Mouse (Mus musculus) cerebral cortex, adult 2 months (tissue): ENCODE data around the gene Cyp24a1.

Experiments used
- WGBS: fragments of 180-500 bp; shearing (Covaris S2); methylation state at CpG from one replicate; pipeline ENCODE4 v1.1.7; 2018; 5-methylcytosine and 5-hydroxymethylcytosine counted together

Gene Cyp24a1

DNA sequence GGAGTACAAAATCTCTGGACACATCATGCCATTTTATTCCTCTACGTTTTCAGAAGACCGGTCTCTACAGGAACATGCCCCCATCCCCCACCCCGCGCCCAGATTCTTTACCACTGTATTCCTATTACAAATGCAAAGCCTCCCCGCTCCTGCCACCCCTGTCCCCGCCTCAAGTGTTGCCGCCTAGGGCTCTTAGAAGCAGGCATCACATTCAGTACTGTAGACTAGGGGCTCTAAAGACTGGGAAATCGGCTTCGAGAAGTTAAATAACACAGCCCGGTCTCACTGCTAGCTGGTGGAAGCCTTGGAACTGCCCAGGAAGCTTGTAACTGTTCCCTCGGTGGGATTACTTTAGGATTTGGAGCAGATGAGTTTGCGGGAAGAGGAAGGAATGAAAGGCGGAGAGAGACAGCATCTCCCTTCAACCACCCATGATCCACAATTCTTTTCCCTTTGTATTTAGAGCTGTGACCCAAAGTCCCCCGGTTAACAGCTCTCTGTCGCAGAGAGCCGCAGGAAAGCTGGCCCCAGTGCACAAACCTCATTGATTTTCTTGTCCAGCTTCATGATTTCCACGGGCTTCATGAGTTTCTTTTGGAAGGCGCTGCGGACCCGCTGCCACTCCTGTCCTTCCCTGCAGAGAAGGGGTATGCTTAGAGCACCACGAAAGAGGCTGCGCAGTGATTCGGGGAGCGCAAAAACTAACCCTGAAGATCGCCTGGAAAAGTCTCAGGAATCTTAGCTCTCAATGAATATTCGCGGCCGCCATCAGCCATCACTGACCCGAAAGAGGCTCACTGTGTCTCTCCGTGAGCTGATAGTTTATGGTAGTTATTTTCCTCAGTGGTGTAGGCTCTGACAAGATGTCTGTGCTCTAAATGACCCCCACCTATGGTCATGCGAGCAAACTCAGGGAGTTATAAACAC lies 1.9 kb downstream of the Cyp24a1 start:
- 12% methylated on average over 31 of the region's 31 CpGs for WGBS

DNA sequence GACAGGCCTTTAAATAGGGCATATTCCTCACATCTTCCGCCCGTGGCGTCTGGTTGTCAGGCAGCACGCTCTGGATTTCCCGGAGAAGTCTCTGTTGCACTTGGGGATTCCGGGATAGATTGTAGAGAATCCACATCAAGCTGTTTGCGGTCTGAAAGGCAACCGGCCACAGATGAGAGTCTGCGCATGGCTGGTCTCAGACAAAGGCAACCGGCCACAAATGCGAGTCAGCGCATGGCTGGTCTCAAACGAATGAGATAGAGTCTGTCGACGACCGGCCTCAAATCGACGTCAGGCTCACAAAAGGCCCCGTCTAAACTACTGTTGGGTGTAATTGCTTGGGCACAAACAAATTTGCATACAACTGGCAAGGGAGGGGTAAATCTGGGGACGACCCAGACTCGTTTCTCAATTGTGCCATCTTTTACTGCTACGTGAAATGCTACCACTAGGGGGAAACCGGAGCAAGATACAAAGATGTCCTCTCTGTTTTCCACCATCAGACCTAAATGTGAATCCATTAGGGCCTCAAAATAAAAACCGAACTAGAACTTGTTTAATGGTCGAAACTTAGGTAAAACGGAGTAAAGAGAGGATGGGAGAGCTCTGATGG lies 8.9 kb downstream of the Cyp24a1 start:
- WGBS: 49% methylated on average over 26 of the region's 26 CpGs

DNA sequence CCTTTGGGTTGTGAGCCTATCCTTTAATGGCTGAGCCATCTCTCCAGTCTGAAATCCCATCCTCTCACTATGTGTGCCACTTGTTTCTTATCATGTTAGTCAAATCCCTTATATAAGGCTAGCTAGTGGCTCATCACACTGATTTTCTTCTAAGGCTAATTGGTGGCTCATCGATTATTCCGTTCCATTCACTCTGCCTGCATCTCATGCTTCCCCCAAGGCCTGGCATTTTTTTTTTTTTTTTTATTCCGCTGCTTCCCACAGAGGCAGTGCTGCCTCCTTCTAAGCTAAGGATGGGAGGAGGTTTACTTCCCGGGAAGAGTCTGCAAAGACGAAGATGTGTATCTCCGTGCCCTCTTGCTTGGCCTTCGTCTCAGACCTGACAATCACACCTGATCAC lies 9.7 kb downstream of the Cyp24a1 start:
- WGBS: 73% methylated on average over 7 of the region's 7 CpGs

DNA sequence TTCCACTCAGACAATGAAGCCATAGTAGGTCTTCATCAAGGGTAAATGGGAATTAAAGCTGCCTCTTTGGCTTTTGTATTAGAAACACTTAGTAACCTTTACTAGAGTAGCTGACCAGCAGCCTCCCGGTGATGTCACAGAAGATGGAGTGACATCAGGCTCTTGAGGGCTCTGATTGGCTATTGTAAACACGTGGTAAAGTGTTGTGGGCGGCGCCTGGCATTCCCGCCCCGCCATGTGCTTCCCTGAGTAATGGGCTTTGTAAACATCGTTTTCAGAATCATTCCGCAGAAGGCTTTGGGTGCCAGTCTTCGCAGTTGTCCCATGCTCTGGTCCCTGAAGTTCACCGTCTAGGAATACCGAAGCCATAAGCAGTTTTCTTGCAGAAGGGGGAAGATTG lies 13.0 kb downstream of the Cyp24a1 start:
- 77% methylated on average over 11 of the region's 11 CpGs for WGBS

DNA sequence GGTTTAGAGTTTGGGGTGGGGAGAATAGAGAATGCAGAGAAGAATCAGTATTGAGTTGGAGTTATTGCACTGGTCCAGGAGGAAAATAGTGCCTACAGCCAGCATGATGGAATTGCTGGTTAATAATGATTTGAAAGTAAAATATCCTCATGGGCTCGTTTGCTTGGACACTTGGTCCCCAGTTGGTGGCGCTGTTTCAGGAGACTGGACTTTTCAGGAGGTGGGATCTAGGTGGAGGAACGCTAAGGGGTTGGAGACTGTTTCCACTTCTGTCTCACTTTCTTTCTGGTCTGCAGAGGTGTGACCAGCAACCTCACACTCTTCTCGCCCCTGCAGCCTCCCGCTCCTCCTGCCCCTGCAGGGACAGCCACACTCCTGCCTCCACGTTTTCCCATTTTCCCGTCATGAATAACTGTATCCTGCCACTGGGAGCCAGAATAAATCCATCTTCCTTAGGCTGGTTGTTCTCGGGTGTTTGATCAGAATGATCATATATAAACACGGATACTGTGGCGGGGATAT lies 14.9 kb downstream of the Cyp24a1 start:
- 72% methylated on average over 10 of the region's 10 CpGs for WGBS

DNA sequence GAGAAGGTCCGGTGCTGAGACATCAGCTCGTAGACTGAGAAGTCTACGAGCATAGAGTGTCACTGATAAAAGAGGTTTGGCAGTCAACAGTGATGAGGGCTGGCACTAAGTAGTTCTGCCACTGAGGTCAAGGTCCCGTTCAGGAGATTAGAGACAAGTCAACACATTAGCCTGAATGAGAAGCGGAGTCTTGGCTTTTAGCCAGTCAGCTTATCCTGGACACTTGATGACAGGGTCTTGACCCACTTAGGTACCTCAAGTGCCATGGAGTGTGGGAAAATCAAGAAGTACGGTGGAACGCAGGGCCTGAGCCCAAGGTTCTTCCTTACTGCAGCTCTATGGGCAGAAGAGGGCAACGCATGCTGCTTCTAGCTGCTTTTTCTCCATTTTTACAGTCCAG lies 20.3 kb downstream of the Cyp24a1 start:
- WGBS: 90% methylated on average over 8 of the region's 8 CpGs

DNA sequence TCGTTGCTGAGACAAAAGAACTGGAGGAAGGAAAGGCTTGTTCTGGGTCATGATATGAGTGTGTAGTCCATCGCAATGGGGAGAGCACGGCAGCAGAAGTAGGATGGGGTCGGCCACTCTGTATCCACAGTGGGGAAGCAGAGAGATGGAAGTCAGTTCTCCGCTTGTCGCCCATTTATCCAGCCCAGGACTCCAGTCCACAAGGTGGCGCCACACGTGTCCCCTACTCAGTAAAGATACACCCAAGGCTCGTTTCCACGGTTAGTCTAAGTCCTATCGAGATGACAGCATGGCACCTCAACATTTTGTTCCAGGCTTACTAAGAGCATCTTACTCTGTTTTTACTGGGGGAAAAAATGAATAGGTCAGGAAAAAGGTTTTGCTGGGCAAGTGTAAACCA lies 20.7 kb downstream of the Cyp24a1 start:
- 85% methylated on average over 11 of the region's 11 CpGs for WGBS

DNA sequence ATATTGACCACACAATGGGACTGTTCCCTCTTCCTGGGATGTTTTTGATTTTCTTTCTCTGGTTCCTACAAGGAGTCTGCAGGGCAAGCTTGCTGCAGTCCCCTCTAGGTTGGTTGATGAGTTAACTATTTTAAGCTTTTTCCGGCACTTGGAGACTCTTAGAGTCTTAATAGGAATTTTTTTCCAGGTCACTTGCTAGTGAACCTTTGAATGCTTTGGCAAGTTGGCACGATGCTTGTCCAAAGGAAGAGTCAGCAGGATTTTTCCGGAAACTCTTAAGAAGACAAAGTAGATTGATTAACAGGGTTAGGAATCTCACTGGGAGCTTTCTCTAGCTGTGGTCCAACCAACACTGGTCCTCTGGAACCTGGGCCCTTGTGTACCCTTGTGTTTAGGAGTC lies 21.8 kb downstream of the Cyp24a1 start:
- WGBS: 71% methylated on average over 3 of the region's 3 CpGs

DNA sequence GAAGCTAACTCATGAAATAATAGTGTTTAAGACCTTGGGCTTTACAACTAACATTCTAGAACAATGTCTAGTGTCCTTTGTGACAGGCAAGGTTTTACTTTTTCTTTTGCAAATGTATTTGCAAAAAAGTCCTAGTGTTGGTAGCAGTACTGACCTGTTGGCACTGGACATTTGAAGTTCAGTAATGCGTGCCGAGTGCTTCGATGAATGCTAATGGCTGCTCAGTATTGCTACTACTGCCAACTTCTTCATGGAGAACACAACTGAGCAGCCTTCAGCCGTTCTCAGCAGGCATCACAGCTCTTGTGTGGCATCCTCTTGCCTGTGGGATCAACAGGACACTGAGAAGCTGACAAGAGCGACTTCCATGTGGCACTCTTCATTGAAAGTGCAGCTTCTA lies 22.8 kb downstream of the Cyp24a1 start:
- WGBS: 84% methylated on average over 5 of the region's 5 CpGs

DNA sequence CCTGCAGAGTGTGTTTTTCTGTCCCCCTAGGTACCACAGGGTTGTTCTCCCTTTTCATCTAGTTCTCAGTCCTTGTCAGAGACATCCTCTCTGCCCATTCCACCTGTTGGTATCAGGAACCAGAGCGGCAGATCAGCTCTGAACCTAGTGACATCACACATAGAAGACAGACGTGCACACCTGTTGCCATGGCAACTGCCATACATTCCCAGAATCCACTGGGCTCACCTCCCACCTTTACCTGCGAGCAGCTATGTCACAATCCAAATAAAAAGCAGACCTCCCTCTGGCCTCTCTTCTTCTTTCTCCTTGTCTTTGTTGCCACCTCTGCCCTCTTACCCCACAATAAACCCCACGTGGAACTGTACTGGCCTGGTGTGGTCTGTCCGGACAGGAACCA lies 26.4 kb downstream of the Cyp24a1 start:
- WGBS: 86% methylated on average over 5 of the region's 5 CpGs

DNA sequence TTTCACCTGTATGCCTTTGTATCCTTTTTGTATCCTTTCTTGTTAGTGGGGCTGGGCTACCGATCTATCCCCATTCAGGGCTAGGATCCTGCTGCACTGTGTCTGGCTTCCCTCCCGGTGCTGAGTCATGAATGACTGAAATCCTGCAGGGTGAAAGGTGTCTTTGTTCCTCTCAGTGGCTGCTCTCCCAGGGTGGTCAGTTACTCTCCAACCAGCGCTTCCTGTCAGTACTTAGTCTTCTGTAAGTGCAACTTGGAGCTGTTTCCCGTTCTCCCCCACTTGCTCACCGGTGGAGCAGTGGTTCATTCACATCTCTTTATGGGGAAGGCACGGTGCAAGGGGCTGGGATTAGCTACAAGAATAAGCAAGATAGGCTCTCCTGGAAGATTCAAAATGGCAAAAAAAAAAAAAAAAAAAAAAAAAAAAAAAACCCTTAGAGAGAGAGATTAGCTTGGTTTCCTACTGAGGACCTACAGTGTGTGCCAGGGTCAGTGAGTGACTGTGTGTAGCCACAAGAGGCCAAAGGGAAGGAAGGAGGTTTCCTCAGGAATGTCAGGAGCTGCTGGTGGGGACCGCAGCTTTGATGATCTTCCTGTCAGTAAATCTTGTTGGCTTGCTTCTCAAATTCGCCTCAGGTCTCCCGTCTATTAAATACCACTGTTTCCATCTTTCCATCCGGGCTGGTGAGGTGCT lies 27.2 kb downstream of the Cyp24a1 start:
- WGBS: 32% methylated on average over 10 of the region's 10 CpGs

DNA sequence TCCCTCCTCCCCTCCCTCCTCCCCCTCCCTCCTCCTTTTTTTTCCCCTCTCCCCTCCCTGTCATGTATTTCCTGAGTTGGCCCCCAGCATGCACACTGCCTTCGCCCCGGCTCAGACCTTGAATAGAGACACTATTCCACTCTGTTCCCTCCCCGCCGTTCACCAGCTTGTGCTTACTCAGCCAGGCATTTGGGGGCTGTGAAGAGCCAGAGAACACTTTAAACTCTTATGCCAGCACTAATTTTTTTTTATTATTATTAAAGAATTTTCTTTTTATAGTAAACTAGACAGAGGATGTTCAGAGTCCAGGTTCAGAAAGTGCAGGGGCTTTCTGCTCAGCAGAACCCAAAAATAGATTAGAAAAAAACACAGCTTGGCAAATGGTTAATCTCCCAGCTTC lies 32.1 kb downstream of the Cyp24a1 start:
- 16% methylated on average over 4 of the region's 4 CpGs for WGBS

DNA sequence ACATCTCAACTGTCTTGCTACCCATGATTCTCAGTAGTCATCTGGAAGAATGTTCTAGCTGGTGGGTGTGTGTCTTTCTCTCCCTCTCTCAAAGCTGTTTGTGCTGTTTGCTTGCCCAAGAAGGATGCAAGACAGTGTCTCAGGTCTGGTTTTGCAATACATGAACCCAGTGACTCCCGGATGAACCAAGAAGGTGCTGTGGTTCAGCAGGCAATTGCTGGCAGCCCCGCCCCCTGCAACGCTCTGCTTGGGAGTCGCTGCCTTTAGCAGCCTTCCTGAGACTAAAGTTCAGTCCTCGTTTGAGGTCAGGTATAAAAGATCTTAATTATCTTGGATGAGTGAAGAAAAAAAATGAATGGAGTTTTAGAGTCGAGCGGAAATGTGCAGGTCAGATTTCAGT lies 35.3 kb downstream of the Cyp24a1 start:
- WGBS: 63% methylated on average over 7 of the region's 7 CpGs

DNA sequence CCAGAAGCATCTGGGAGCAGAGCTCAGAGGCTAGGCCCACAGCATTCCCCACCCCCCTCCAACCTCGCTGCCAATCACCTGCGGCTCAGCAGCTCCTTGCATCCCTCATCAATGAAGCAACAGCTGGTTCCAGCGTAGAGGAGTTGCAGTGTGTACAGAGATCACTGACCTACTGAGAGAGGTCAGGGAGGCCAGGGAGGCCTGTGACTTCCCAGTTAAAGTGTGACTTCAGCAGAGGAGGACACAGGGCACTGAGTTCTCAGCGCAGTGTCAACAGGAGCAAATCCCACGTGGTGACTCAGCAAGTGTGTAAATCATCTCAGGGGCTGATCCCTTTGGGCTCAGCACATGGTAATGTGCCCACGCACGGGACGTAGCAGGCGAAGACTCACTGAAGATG lies 37.1 kb downstream of the Cyp24a1 start:
- 69% methylated on average over 9 of the region's 9 CpGs for WGBS

DNA sequence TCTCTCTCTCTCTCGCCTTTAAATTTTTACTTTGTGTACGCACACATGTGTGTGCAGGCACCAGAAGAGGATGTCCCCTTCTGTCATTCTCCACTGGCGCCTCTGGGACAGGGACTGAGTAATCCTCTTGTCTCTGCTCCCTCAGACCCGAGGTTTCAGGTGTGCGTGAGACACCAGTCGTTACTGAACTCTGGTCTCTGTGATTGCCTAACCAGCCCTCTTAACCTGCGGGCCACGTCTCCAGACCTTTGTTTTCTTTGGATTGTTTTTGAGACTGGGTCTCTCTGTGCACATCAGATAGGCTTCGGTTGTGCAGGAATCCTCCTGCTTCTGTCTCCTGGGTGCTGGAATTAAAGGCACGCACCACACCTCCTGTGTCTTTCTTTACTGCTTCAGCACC lies 37.8 kb downstream of the Cyp24a1 start:
- 81% methylated on average over 10 of the region's 10 CpGs for WGBS

DNA sequence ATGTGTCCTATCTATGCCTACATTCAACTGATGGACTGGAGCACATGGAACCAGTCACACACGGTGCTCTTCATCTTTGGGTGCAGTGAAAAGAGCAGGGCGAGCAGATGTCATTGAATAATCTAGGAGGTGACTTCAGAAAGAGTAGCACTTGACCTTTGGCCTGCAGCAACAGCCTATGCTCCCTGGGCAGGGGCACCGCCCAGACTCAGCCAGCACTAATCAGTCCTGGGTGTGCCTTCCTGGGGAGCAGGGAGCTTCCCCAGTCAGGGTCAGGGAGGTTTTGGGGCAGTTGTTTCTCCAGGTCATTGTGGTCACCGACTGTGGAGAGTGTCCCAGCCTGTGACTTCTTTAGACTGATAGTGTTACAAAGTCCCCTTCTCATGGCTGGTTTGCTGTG lies 43.1 kb downstream of the Cyp24a1 start:
- 73% methylated on average over 3 of the region's 4 CpGs for WGBS

DNA sequence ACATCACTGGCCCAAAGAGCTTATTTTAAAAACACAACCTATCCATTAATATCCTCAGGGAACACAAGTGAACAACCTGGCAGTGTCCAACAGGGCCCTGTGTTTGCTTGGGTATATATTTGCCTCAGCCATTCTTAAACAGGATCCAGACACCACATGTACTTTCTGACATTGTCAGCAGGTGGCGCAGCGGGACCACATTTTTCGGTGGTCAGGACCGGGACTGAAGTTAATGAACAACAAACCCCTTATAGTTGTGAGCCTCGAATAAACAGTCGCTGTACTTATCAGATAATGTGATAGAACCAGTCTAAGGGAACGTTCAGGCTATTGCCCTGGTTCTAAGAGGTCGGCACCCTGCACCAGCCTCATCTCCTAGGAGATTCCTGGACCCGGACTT lies 46.0 kb downstream of the Cyp24a1 start:
- WGBS: 10% methylated on average over 9 of the region's 9 CpGs

DNA sequence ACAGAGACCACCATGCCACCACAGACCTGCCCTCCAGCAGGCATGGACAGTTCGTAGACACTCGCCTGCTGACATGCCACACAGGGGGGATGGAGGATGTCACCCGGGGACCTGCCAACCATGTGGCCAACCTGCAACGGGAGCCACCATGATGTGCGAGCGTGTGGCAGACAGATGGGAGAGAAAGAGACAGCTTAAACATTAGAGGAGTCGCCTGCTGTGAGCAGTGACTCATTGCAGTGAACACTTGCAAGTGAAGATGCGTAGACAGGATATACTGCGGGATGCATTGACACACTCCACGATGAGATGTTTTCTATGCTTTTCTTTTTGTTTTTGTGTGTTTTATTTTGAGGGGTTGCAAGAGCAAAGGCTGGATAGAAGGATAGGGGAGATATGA lies 49.3 kb downstream of the Cyp24a1 start:
- 40% methylated on average over 10 of the region's 10 CpGs for WGBS

DNA sequence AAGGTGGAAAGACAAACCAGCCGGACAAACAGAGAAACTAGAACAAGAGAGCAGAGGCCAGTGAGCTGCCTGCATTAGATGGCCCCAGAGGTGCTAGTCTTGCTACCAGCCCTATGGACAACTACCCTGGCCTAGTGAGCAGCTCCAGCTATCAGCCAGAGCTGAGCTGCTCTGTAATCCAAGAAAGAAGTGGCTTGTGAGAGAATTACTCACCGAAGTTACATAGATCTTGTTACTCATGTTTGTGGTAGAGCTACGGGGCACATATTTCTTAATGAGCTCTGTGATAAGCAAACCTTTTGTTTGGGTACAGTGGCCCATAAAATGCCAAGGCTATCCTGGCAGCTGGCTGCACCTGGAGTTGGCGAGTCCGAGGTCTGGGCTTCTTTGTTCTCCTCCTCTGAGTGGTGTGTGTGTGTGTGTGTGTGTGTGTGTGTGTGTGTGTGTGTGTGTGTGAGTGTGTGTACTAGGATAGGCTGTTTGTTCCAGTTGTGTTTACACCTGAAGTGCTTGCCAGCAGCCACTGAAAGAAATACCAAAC lies 50.0 kb downstream of the Cyp24a1 start:
- 62% methylated on average over 5 of the region's 5 CpGs for WGBS

DNA sequence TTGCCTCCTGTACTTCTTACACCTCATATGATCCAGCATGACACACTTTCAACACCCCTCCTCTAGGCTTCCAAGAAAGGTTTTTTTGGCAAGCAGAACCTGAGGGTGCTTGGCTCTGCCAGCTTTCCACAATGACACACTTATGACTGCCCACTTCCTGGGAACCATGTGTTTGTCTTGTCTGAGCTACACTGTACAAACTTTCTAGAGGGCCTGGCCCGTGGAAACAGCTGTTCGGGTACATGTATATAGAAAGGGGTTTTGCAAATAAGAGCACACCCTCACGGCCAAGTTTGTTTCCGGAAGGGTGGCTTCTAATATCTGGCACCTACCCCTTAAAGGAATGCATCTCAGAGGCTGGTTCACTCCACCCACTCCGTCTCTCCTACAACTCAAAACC lies 51.1 kb downstream of the Cyp24a1 start:
- WGBS: 52% methylated on average over 5 of the region's 5 CpGs

DNA sequence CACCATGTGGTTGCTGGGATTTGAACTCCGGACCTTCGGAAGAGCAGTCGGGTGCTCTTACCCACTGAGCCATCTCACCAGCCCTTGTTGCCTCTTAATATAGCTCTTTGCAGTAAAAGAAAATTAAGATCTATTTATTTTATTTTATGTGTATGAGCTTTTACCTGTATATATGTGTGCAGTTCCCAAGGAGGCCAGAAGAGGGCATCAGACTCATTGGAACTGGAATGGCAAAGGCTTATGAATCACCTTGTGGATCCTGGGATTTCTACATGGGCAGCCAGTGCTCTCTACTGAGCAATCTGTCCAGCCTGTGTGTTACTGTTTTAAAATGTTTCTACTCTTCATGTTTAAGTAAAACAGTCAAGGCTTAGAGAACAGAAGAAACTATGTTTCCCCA lies 54.4 kb downstream of the Cyp24a1 start:
- WGBS: 72% methylated on average over 3 of the region's 3 CpGs

DNA sequence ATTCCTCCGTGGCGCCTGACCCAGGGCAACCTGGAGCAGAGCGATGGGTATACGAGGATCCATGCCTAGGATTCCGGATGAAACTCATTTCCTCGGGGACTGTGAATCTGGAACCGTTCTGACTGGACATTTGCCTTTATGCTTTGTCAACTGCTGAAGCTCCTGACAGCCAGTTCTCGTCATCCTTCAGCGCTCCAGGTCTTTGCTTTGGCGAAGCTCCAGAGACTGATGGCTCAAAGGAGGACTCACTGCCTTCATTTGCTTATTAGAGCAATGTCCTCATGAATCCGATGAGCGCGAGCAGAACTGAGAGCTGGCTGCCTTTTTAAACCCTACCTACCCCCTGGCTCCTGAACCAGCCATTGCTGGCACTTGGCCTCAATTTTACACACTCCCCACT lies 58.2 kb downstream of the Cyp24a1 start:
- WGBS: 51% methylated on average over 13 of the region's 13 CpGs
